Mouse (Mus musculus) lung, postnatal 0 days (tissue): ENCODE data around the gene Zbtb38.
A peak's percentile ranks its signal among the peaks of the same experiment; 100 is the strongest.

Source experiments
- CTCF ChIP-seq: IDR thresholded peaks from 2 replicates; pipeline ENCODE4 v1.5.1; 2016; ENCODE audit warnings: antibody characterized with exemption, mild to moderate bottlenecking
- EP300 ChIP-seq: IDR thresholded peaks from 2 replicates; pipeline ENCODE4 v1.6.1; 2016; ENCODE audit warnings: antibody characterized with exemption, mild to moderate bottlenecking, control low read depth

DNA sequence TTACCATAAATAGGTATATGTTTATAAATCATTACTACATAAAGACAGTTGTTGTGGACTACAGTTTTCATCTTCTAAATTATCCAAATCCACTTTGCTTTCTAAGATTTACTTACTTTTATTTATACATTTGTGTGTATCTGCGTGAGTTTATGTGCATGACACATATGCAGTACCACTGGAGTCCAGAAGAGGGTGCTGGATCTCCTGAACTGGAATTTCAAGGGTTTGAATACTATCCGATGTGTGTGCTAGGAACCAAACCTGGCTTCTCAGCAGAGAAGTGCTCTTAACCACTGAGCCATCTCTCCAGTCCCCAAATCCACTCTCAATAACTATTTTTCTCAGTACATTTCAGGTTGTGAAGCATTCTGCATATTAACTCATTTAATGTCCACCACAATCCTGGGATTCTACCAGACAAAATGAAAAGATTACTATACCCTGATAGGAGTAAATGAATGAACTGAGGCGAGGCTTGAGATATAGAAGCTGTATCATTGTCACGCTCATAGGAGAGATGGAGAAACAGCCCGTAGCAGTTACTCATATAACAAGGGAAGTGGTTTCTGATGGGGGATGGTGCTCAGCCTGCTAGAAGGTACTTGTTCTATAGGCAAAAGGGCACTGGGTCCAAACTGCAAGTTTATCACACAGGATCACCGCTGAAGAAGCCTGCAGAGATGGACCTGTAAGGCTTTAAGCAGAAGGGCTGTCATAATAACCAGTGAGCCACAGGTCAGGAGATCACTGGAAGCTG lies 53.2 kb downstream of the Zbtb38 start:
- TF ChIP-seq CTCF = peak; percentile 50
- TF ChIP-seq EP300 = no peak
